Mouse (Mus musculus) small intestine, adult 2 months (tissue): ENCODE measurements around the gene Cldn2. TPM values are rescaled to one million over a fixed set of nuclear protein-coding genes. Genes with fewer than 3 reads are reported as not detected.
A peak's percentile ranks its signal among the peaks of the same experiment; 100 is the strongest.

Source experiments
- H3K27ac ChIP-seq: fragments of 200-500 bp; 2 replicates; pipeline ENCODE4 v1.5.1; 2012; ENCODE audit warnings: low read depth, low read length, control low read depth, inconsistent platforms; ENCODE audit not compliant: insufficient read depth
- H3K27me3 ChIP-seq: fragments of 200-500 bp; 2 replicates; pipeline ENCODE4 v1.6.1; 2012; ENCODE audit warnings: mild to moderate bottlenecking, moderate library complexity, low read length, inconsistent platforms; ENCODE audit not compliant: control insufficient read depth, insufficient read depth
- H3K36me3 ChIP-seq: fragments of 200-500 bp; 2 replicates; pipeline ENCODE4 v1.6.1; 2012; ENCODE audit warnings: mild to moderate bottlenecking, low read length, control low read depth, inconsistent platforms; ENCODE audit not compliant: control insufficient read depth, insufficient read depth
- H3K4me1 ChIP-seq: fragments of 200-500 bp; 2 replicates; pipeline ENCODE4 v1.6.1; 2012; ENCODE audit warnings: low read length, inconsistent platforms, mixed read lengths; ENCODE audit not compliant: control insufficient read depth, insufficient read depth, insufficient read length
- H3K4me3 ChIP-seq: fragments of 200-500 bp; 2 replicates; pipeline ENCODE4 v1.5.1; 2012; ENCODE audit warnings: low read depth, mild to moderate bottlenecking, control low read depth, inconsistent platforms, low read length, moderate library complexity
- CTCF ChIP-seq: fragments of 200-500 bp; IDR thresholded peaks from 2 replicates; pipeline ENCODE4 v1.5.1; 2012; ENCODE audit warnings: low read depth, mild to moderate bottlenecking, control low read depth, inconsistent platforms, low read length, moderate library complexity, mixed read lengths; ENCODE audit not compliant: insufficient replicate concordance, insufficient read length; ENCODE audit errors: extremely low read depth
- POLR2A ChIP-seq: fragments of 200-500 bp; IDR thresholded peaks from 2 replicates; pipeline ENCODE4 v1.6.1; 2012; ENCODE audit warnings: low read depth, mild to moderate bottlenecking, control low read depth, inconsistent platforms, low read length, moderate library complexity
- WGBS: fragments of 180-500 bp; shearing (Covaris S2); methylation state at CpG from one replicate; pipeline ENCODE4 v1.1.7; 2018; 5-methylcytosine and 5-hydroxymethylcytosine counted together
- polyA plus RNA-seq: library from polyadenylated mRNA; depleted of rRNA; stranded (reverse); fragments of >200 nt; gene quantifications from 2 replicates; pipeline ENCODE4 v1.2.3, GENCODE M21; 2012

The Cldn2 gene
- polyA plus RNA-seq, 1 experiment, result 9.9 TPM

GRCm38 (mm10) chrX:139785764-139786163 is 14.9 kb upstream of the Cldn2 start:
- WGBS, result 11% methylated on average over 1 of the region's 1 CpGs
- Histone ChIP-seq H3K4me3 (no peak overlapping the region), H3K27ac (peak overlapping the region; percentile 67; the same call in 1 of the 2 replicates), H3K36me3 (no peaks in the 10 kb centered on the region), H3K27me3 (no peaks in the 10 kb centered on the region), H3K4me1 (peaks cover 13% of the 10 kb centered on the region; the same call in 1 of the 2 replicates)
- no peak for TF ChIP-seq POLR2A
- no peak for TF ChIP-seq CTCF

GRCm38 (mm10) chrX:139794072-139794845 is 6.4 kb upstream of the Cldn2 start:
- Histone ChIP-seq H3K36me3 (no peaks in the 10 kb centered on the region), H3K4me1 (peaks cover 13% of the 10 kb centered on the region; the same call in 1 of the 2 replicates), H3K27me3 (no peaks in the 10 kb centered on the region), H3K4me3 (no peak overlapping the region), H3K27ac (no peak overlapping the region)
- WGBS, result 38% methylated on average over 7 of the region's 7 CpGs
- TF ChIP-seq CTCF (no peak), POLR2A (no peak)

- H3K4me1 ChIP-seq, result peaks cover 7% of the 10 kb centered on the region; the same call in 1 of the 2 replicates
- H3K4me3 ChIP-seq, result no peak overlapping the region
- H3K27me3 ChIP-seq, result no peaks in the 10 kb centered on the region
- no peak for TF ChIP-seq CTCF
- H3K36me3 ChIP-seq, result no peaks in the 10 kb centered on the region
- no peak overlapping the region for H3K27ac ChIP-seq
- WGBS, result 87% methylated on average over 6 of the region's 6 CpGs
Measured at GRCm38 (mm10) chrX:139796037-139796436, 4.6 kb upstream of the Cldn2 start.

GRCm38 (mm10) chrX:139797875-139798274 is 2.8 kb upstream of the Cldn2 start:
- no peak overlapping the region for H3K4me3 ChIP-seq
- 28% methylated on average over 9 of the region's 9 CpGs for WGBS
- no peak for TF ChIP-seq POLR2A
- TF ChIP-seq CTCF, result no peak

GRCm38 (mm10) chrX:139799953-139800352 is 675 bp upstream of the Cldn2 start:
- Histone ChIP-seq H3K27ac (no peak overlapping the region), H3K4me1 (peaks cover 5% of the 10 kb centered on the region; the same call in 1 of the 2 replicates), H3K27me3 (no peaks in the 10 kb centered on the region), H3K36me3 (no peaks in the 10 kb centered on the region), H3K4me3 (no peak overlapping the region)
- 71% methylated on average over 3 of the region's 3 CpGs for WGBS
- TF ChIP-seq CTCF, result no peak
- TF ChIP-seq POLR2A, result no peak

More at GRCm38 (mm10) chrX:139797875-139798274, 2.8 kb upstream of the Cldn2 start:
- peaks cover 5% of the 10 kb centered on the region; the same call in 1 of the 2 replicates for H3K4me1 ChIP-seq
- H3K27me3 ChIP-seq, result no peaks in the 10 kb centered on the region
- no peaks in the 10 kb centered on the region for H3K36me3 ChIP-seq
- H3K27ac ChIP-seq, result no peak overlapping the region

- no peak overlapping the region for H3K4me3 ChIP-seq
- H3K27me3 ChIP-seq, result no peaks in the 10 kb centered on the region
- H3K27ac ChIP-seq, result no peak overlapping the region
- no peaks in the 10 kb centered on the region for H3K36me3 ChIP-seq
- H3K4me1 ChIP-seq, result peaks cover 6% of the 10 kb centered on the region; the same call in 1 of the 2 replicates
- 80% methylated on average over 2 of the region's 2 CpGs for WGBS
- TF ChIP-seq POLR2A, result no peak
- TF ChIP-seq CTCF, result no peak
Measured at GRCm38 (mm10) chrX:139803028-139803427, 2.4 kb downstream of the Cldn2 start.

- H3K27ac ChIP-seq, result peak overlapping the region; percentile 12; the same call in 1 of the 2 replicates
Measured at GRCm38 (mm10) chrX:139805918-139806317, 5.3 kb downstream of the Cldn2 start.

More at GRCm38 (mm10) chrX:139805918-139806317, 5.3 kb downstream of the Cldn2 start:
- no peak for TF ChIP-seq CTCF
- TF ChIP-seq POLR2A, result no peak
- H3K4me3 ChIP-seq, result no peak overlapping the region
- peaks cover 8% of the 10 kb centered on the region; the same call in 1 of the 2 replicates for H3K4me1 ChIP-seq
- H3K36me3 ChIP-seq, result no peaks in the 10 kb centered on the region
- H3K27me3 ChIP-seq, result no peaks in the 10 kb centered on the region
- WGBS, result 35% methylated on average over 4 of the region's 4 CpGs
